Mouse (Mus musculus) bone marrow, adult 2 months (tissue): ENCODE results near the gene Kat7.

Source experiments
- CTCF ChIP-seq: fragments of 200-500 bp; IDR thresholded peaks from 2 replicates; pipeline ENCODE4 v1.5.1; 2011; ENCODE audit warnings: low read length, control low read depth; ENCODE audit not compliant: control insufficient read depth, insufficient read depth
- POLR2A ChIP-seq: fragments of 200-500 bp; IDR thresholded peaks from 2 replicates; pipeline ENCODE4 v1.6.1; 2011; ENCODE audit warnings: low read depth, mild to moderate bottlenecking, control low read depth, low read length, borderline replicate concordance; ENCODE audit not compliant: control insufficient read depth

DNA sequence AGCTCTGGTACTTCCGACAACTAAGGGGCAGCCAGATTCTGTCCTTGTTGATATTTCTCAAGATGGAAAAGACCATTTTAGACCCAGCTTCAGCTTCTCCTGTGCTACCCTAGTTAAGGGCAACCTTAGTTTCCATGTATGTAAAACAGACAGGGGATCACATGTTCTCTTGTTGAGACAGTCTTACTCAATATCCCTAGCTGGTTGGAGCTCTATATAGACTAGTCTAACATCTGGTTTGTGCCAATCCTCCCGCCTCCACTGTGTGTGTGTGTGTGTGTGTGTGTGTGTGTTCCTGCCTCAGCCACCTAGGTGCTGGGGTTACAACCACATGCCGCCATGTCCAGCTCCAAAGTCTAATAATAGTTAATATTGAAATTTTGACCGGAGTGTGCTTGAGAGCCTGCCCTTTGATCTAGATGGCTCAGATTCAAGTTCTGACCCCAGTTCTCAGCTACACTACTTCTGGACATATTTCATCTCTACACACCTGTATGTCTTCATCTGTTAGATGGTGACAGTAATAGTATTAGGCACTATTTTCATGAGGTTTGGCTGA lies 45.5 kb downstream of the Kat7 start:
- TF ChIP-seq CTCF (no peak), POLR2A (no peak)
